In genomic region chr19:17572315-17572714, GRCm38 (mm10) we compare ENCODE assay signal across 23 mouse cellular contexts.
"Had no signal": no experiment of that assay in that cellular context is flagged by ENCODE, and none has a peak within 500 bp of the region (broad histone marks: within the 10 kb centered on the region; RNA-seq: fewer than 3 reads in every experiment).

No protein-coding gene starts in this region.

- H3K9me3 ChIP-seq: limb, embryonic 10.5 days; limb, embryonic 13.5 days; liver, embryonic 12.5 days; liver, embryonic 15.5 days; lung, embryonic 15.5 days; megakaryocyte, embryonic 14.5 days; midbrain, embryonic 10.5 days; midbrain, embryonic 13.5 days; neural tube, embryonic 13.5 days; stomach, embryonic 15.5 days had no signal

- H3K27ac ChIP-seq: limb, embryonic 10.5 days; limb, embryonic 13.5 days; liver, embryonic 12.5 days; liver, embryonic 15.5 days; lung, embryonic 15.5 days; midbrain, embryonic 10.5 days; midbrain, embryonic 13.5 days; neural tube, embryonic 13.5 days; stomach, embryonic 15.5 days had no signal

- DNase-seq: kidney, adult 9 months; kidney, postnatal 14 days; kidney, postnatal 4 days; liver; lung, adult 18-20 months; lung, postnatal 10 days; lung, postnatal 36 days; retina, postnatal 1 day; right cerebral cortex, postnatal 25 days; spleen, adult 18-20 months; thymus, postnatal 25 days had no signal

- H3K36me3 ChIP-seq: liver, embryonic 12.5 days; liver, embryonic 15.5 days; lung, embryonic 15.5 days; midbrain, embryonic 10.5 days; midbrain, embryonic 13.5 days; neural tube, embryonic 13.5 days; stomach, embryonic 15.5 days had no signal

- H3K9ac ChIP-seq: limb, embryonic 13.5 days; liver, embryonic 12.5 days; liver, embryonic 15.5 days; lung, embryonic 15.5 days; midbrain, embryonic 13.5 days; neural tube, embryonic 13.5 days; stomach, embryonic 15.5 days had no signal

- H3K4me3 ChIP-seq: limb, embryonic 10.5 days; limb, embryonic 13.5 days; liver, embryonic 12.5 days; liver, embryonic 15.5 days; lung, embryonic 15.5 days; megakaryocyte, embryonic 14.5 days; midbrain, embryonic 10.5 days; midbrain, embryonic 13.5 days; myocyte; neural tube, embryonic 13.5 days; stomach, embryonic 15.5 days had no signal

- H3K4me2 ChIP-seq: limb, embryonic 13.5 days; liver, embryonic 12.5 days; liver, embryonic 15.5 days; lung, embryonic 15.5 days; midbrain, embryonic 13.5 days; neural tube, embryonic 13.5 days; stomach, embryonic 15.5 days had no signal

- H3K27me3 ChIP-seq: liver, embryonic 12.5 days; liver, embryonic 15.5 days; lung, embryonic 15.5 days; megakaryocyte, embryonic 14.5 days; midbrain, embryonic 13.5 days; neural tube, embryonic 13.5 days; stomach, embryonic 15.5 days had no signal

- ATAC-seq: liver, embryonic 12.5 days; midbrain, embryonic 13.5 days; midbrain, embryonic 16.5 days had no signal

- H3K4me1 ChIP-seq: limb, embryonic 10.5 days; limb, embryonic 13.5 days; liver, embryonic 12.5 days; liver, embryonic 15.5 days; lung, embryonic 15.5 days; megakaryocyte, embryonic 14.5 days; midbrain, embryonic 10.5 days; midbrain, embryonic 13.5 days; neural tube, embryonic 13.5 days; stomach, embryonic 15.5 days had no signal
